Comparison of ENCODE assay signal across 10 mouse cellular contexts in genomic region chr3:90084790-90085189, GRCm38 (mm10). TPM values are rescaled to one million over a fixed set of nuclear protein-coding genes. Genes with fewer than 3 reads are reported as not detected.
A peak's percentile ranks its signal among the peaks of the same experiment; 100 is the strongest.
DNase-seq lines count a peak whose midpoint lies in the region; ATAC-seq and TF ChIP-seq lines count a peak whose summit lies in the region.
"Had no signal": no experiment of that assay in that cellular context is flagged by ENCODE, and none has a peak within 500 bp of the region (broad histone marks: within the 10 kb centered on the region; RNA-seq: fewer than 3 reads in every experiment).

No protein-coding gene starts in this region.

- no peak for ATAC-seq in forebrain, postnatal 0 days
- no peak; the same call in 1 of the 2 replicates for ATAC-seq in limb, embryonic 15.5 days (ENCODE audit: insufficient number of reproducible peaks, low FRiP score, low TSS enrichment, low read depth)

- peak overlapping the region; percentile 73; the same call in 1 of the 2 replicates for H3K27ac ChIP-seq in forebrain, postnatal 0 days (ENCODE audit: low read depth, low read length)
- no peak overlapping the region for H3K27ac ChIP-seq in forebrain, embryonic 10.5 days
- peak overlapping the region; percentile 22; the same call in 1 of the 2 replicates for H3K27ac ChIP-seq in limb, embryonic 15.5 days
- H3K27ac ChIP-seq in limb, embryonic 10.5 days: no peak overlapping the region
- H3K27ac ChIP-seq: neural tube, embryonic 12.5 days had no signal

- H3K9me3 ChIP-seq in forebrain, postnatal 0 days (ENCODE audit: low read length): no peaks in the 10 kb centered on the region
- no peaks in the 10 kb centered on the region for H3K9me3 ChIP-seq in forebrain, embryonic 10.5 days
- no peaks in the 10 kb centered on the region for H3K9me3 ChIP-seq in limb, embryonic 15.5 days
- no peaks in the 10 kb centered on the region for H3K9me3 ChIP-seq in limb, embryonic 10.5 days (replicated peaks)
- H3K9me3 ChIP-seq: neural tube, embryonic 12.5 days had no signal

- no peak overlapping the region for H3K9ac ChIP-seq in forebrain, postnatal 0 days
- no peak overlapping the region for H3K9ac ChIP-seq in limb, embryonic 15.5 days
- H3K9ac ChIP-seq: neural tube, embryonic 12.5 days had no signal

- H3K36me3 ChIP-seq in forebrain, postnatal 0 days (ENCODE audit: insufficient read depth): peaks cover 36% of the 10 kb centered on the region
- peaks cover 84% of the 10 kb centered on the region for H3K36me3 ChIP-seq in forebrain, embryonic 10.5 days (replicated peaks)
- H3K36me3 ChIP-seq in limb, embryonic 15.5 days: peaks cover 41% of the 10 kb centered on the region
- peaks cover 84% of the 10 kb centered on the region for H3K36me3 ChIP-seq in limb, embryonic 10.5 days

- H3K27me3 ChIP-seq in forebrain, postnatal 0 days (ENCODE audit: insufficient read depth, low read length): no peaks in the 10 kb centered on the region
- no peaks in the 10 kb centered on the region for H3K27me3 ChIP-seq in forebrain, embryonic 10.5 days (ENCODE audit: poor library complexity, severe bottlenecking)
- H3K27me3 ChIP-seq in limb, embryonic 15.5 days: no peaks in the 10 kb centered on the region
- H3K27me3 ChIP-seq in limb, embryonic 10.5 days (ENCODE audit: low read depth, poor library complexity, severe bottlenecking): no peaks in the 10 kb centered on the region
- H3K27me3 ChIP-seq: neural tube, embryonic 12.5 days had no signal

- H3K4me2 ChIP-seq in forebrain, postnatal 0 days (ENCODE audit: low read depth): no peak overlapping the region
- no peak overlapping the region for H3K4me2 ChIP-seq in limb, embryonic 15.5 days
- H3K4me2 ChIP-seq: neural tube, embryonic 12.5 days had no signal

- no peak for DNase-seq in forebrain, postnatal 0 days
- no peak for DNase-seq in forebrain, embryonic 10.5 days (ENCODE audit: extremely low spot score, low spot score)
- DNase-seq in limb, embryonic 10.5 days (ENCODE audit: low spot score): no peak
- peak; percentile 31 to 52 for DNase-seq in heart, adult 9 months (ENCODE audit: low spot score in 2 of 2)
- peak; percentile 42 for DNase-seq in lung, postnatal 36 days
- DNase-seq in MN1 (ENCODE audit: low spot score): no peak
- no peak for DNase-seq in layer of hippocampus, adult 9-11 months
- DNase-seq: cerebellum, adult 18-20 months had no signal

- no peak for TF ChIP-seq CTCF in forebrain, postnatal 0 days (IDR thresholded peaks at IDR 0.05; ENCODE audit: low read depth)

- H3K4me3 ChIP-seq in forebrain, postnatal 0 days (ENCODE audit: low read depth, low read length): no peak overlapping the region
- H3K4me3 ChIP-seq in forebrain, embryonic 10.5 days: no peak overlapping the region
- no peak overlapping the region for H3K4me3 ChIP-seq in limb, embryonic 15.5 days
- H3K4me3 ChIP-seq in limb, embryonic 10.5 days: no peak overlapping the region
- H3K4me3 ChIP-seq: neural tube, embryonic 12.5 days had no signal

- H3K4me1 ChIP-seq in forebrain, postnatal 0 days (ENCODE audit: insufficient read depth): peaks cover 29% of the 10 kb centered on the region
- H3K4me1 ChIP-seq in forebrain, embryonic 10.5 days: peaks cover 43% of the 10 kb centered on the region
- H3K4me1 ChIP-seq in limb, embryonic 15.5 days: peaks cover 41% of the 10 kb centered on the region
- H3K4me1 ChIP-seq in limb, embryonic 10.5 days: peaks cover 36% of the 10 kb centered on the region

- WGBS in forebrain, postnatal 0 days: 68% methylated on average over 4 of the region's 4 CpGs
- WGBS in forebrain, embryonic 10.5 days: 91% methylated on average over 4 of the region's 4 CpGs
- 59% methylated on average over 4 of the region's 4 CpGs for WGBS in limb, embryonic 15.5 days
- 91% methylated on average over 4 of the region's 4 CpGs for whole genome bisulfite sequencing in limb, embryonic 10.5 days

RNA-seq across cellular contexts. Expression of gene Tpm3, which starts 12.3 kb away (rescaled TPM):
- 315 and 316 TPM in 2 replicates for total RNA-seq in forebrain, postnatal 0 days (2014; rRNA removed)
- polyA plus RNA-seq in forebrain, postnatal 0 days (2015; fragmentation: Nextera tagmentation; extraction: Ambion mirVana): 419 and 440 TPM in 2 replicates
- 579 and 590 TPM in 2 replicates for polyA plus RNA-seq in forebrain, embryonic 10.5 days (2016; fragmentation: Nextera tagmentation; extraction: Ambion mirVana)
- 474 and 545 TPM in 2 replicates for polyA plus RNA-seq in limb, embryonic 15.5 days (2015; fragmentation: Nextera tagmentation; extraction: Ambion mirVana)
- 634 and 641 TPM in 2 replicates for polyA plus RNA-seq in limb, embryonic 10.5 days (2016; fragmentation: Nextera tagmentation; extraction: Ambion mirVana)

RNA-seq across cellular contexts. Expression of gene Nup210l, which starts 19.1 kb away (rescaled TPM):
- total RNA-seq in forebrain, postnatal 0 days (2014; rRNA removed): 0.31 and 0.38 TPM in 2 replicates
- 0.10 and 0.11 TPM in 2 replicates for polyA plus RNA-seq in forebrain, postnatal 0 days (2015; fragmentation: Nextera tagmentation; extraction: Ambion mirVana)
- 0.61 and 0.64 TPM in 2 replicates for polyA plus RNA-seq in forebrain, embryonic 10.5 days (2016; fragmentation: Nextera tagmentation; extraction: Ambion mirVana)
- 0.28 and 0.30 TPM in 2 replicates for polyA plus RNA-seq in limb, embryonic 15.5 days (2015; fragmentation: Nextera tagmentation; extraction: Ambion mirVana)
- polyA plus RNA-seq in limb, embryonic 10.5 days (2016; fragmentation: Nextera tagmentation; extraction: Ambion mirVana): 0.63 and 0.65 TPM in 2 replicates

RNA-seq across cellular contexts. Expression of gene Ubap2l, which starts 32.4 kb away (rescaled TPM):
- 76.9 and 103 TPM in 2 replicates for total RNA-seq in forebrain, postnatal 0 days (2014; rRNA removed)
- polyA plus RNA-seq in forebrain, postnatal 0 days (2015; fragmentation: Nextera tagmentation; extraction: Ambion mirVana): 93.8 and 118 TPM in 2 replicates
- 220 and 222 TPM in 2 replicates for polyA plus RNA-seq in forebrain, embryonic 10.5 days (2016; fragmentation: Nextera tagmentation; extraction: Ambion mirVana)
- 172 and 174 TPM in 2 replicates for polyA plus RNA-seq in limb, embryonic 15.5 days (2015; fragmentation: Nextera tagmentation; extraction: Ambion mirVana)
- polyA plus RNA-seq in limb, embryonic 10.5 days (2016; fragmentation: Nextera tagmentation; extraction: Ambion mirVana): 234 and 244 TPM in 2 replicates

RNA-seq across cellular contexts. Expression of gene 4933434E20Rik, which starts 33.4 kb away (rescaled TPM):
- 91.3 and 94.7 TPM in 2 replicates for total RNA-seq in forebrain, postnatal 0 days (2014; rRNA removed)
- polyA plus RNA-seq in forebrain, postnatal 0 days (2015; fragmentation: Nextera tagmentation; extraction: Ambion mirVana): 213 and 221 TPM in 2 replicates
- polyA plus RNA-seq in forebrain, embryonic 10.5 days (2016; fragmentation: Nextera tagmentation; extraction: Ambion mirVana): 210 and 216 TPM in 2 replicates
- 126 and 140 TPM in 2 replicates for polyA plus RNA-seq in limb, embryonic 15.5 days (2015; fragmentation: Nextera tagmentation; extraction: Ambion mirVana)
- polyA plus RNA-seq in limb, embryonic 10.5 days (2016; fragmentation: Nextera tagmentation; extraction: Ambion mirVana): 171 and 183 TPM in 2 replicates

Comparison
In these comparisons a context has a peak if more than half of its experiments do, and no peak if none do; other contexts are left out.
1. H3K27ac ChIP-seq: peak in forebrain, postnatal 0 days (single experiment) and limb, embryonic 15.5 days (single experiment); none in forebrain, embryonic 10.5 days (single experiment) and limb, embryonic 10.5 days (single experiment).
2. DNase-seq: peak in heart, adult 9 months (2 of 2) and lung, postnatal 36 days (single experiment); none in forebrain, postnatal 0 days (single experiment), forebrain, embryonic 10.5 days (single experiment), limb, embryonic 10.5 days (single experiment), MN1 (single experiment) and layer of hippocampus, adult 9-11 months (single experiment).